Mouse (Mus musculus) gastrocnemius, adult 2 months (tissue): Measurements from ENCODE around the gene Myh7b. TPM values are rescaled to one million over a fixed set of nuclear protein-coding genes. Genes with fewer than 3 reads are reported as not detected.
A peak's percentile ranks its signal among the peaks of the same experiment; 100 is the strongest.

ENCODE experiments used
- DNase-seq: peaks from one replicate; pipeline ENCODE4 v3.0.0; 2022
- H3K27ac ChIP-seq: fragments of 200-600 bp; 2 replicates; pipeline ENCODE4 v1.8.1; 2022; ENCODE audit warnings: mild to moderate bottlenecking
- H3K4me3 ChIP-seq: fragments of 200-600 bp; 2 replicates; pipeline ENCODE4 v1.8.1; 2022; ENCODE audit warnings: mild to moderate bottlenecking, moderate library complexity
- CTCF ChIP-seq: fragments of 200-600 bp; IDR thresholded peaks from 2 replicates; pipeline ENCODE4 v1.8.1; 2022; ENCODE audit warnings: antibody characterized with exemption, mild to moderate bottlenecking, moderate library complexity
- intact Hi-C: fragments of 180-260 bp; cut with DNase I; formaldehyde crosslinking; loops from one replicate; pipeline ENCODE4 v1.15.1; 2025
- long read RNA-seq, 2 experiments: library from polyadenylated mRNA; stranded (forward); transcript quantifications; one replicate each; pipeline ENCODE4 v2.0.0; 2021
- total RNA-seq, 2 experiments: library from RNA; stranded (reverse); gene quantifications; 2 replicates each; pipeline ENCODE4 v1.2.3; 2021

Gene Myh7b
- total RNA-seq: 1 to 10 TPM; 5.1 to 9.8 TPM
- long read RNA-seq, experiment 1, partial matches to known transcripts: 7 of 18 reads
- long read RNA-seq, experiment 1, other reads (novel, unspliced or antisense): 11 of 18 reads
- long read RNA-seq, experiment 2, full-length matches to known transcripts: 2 of 11 reads
- long read RNA-seq, experiment 2, partial matches to known transcripts: 3 of 11 reads
- long read RNA-seq, experiment 2, other reads (novel, unspliced or antisense): 6 of 11 reads

DNA sequence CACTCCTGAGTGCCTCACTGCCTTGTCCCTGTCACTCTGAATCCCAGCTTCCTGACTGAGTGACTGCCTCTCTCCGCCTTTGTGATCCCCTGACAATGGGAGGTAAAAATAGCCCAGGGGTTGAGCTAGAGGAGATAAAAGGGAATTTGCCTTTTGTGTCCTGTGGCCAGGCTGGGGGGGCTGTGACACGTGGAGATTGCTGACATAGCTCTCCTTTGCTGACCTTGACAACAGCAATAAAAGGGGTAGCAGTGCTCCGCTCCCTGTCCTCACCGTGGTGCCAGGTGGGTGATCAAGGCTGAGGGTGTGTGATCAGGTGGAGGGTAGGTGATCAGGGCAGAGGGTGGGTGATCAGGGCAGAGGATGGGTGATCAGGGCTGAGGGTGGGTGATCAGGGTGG is at the start of gene Myh7b:
Gene Myh7b (plus strand): TSS at position 235 of the 400 bp plus-strand sequence.
- peak; percentile 13 for DNase-seq
- Histone ChIP-seq H3K27ac (no peak within 1 kb of the TSS), H3K4me3 (no peak within 1 kb of the TSS; the same call in 1 of the 2 replicates)
- TF ChIP-seq CTCF: no peak
- intact Hi-C loops: no loop called here

DNA sequence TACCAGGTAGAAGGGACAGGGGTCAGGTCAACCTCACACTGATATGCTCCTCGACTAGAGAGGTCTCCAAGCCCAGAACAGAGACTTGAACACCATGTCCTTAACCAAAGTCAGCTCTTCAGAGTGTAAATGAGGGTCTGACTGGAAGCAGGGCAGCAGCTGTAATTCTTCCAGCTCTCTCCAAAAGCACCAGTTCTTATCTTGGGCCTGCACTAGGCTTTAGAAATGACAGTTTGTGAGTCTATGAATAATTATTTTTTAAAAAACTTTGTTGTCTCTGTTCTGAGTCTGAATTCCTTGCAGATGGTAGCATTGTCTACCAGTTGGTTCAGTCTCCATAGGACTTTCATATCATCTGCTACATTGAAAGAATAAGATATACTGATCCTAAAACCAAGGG is 48.8 kb upstream of the Myh7b start:
- H3K27ac ChIP-seq: no peak overlapping the region
- no peak for TF ChIP-seq CTCF
- intact Hi-C loops: no loop called here
- H3K4me3 ChIP-seq: no peak overlapping the region
- no peak for DNase-seq

DNA sequence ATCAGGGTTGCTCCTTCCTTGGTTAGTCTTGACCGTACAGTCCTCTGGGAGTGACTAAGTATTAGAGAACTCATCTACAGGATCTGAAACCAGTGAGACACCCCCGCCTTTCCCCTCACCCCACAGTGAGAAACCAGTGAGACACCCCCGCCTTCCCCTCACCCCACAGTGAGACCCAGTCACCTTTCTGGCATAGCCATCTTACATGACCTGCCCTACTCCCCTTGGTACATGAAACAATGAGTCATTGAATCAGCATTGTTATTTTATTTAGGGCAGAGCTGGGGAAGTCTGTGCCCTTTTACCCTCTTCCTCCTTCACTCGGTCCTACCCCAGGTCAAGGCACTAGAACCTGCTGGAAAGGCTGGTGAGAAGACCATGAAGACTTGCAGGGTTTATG is 48.1 kb upstream of the Myh7b start:
- no peak for TF ChIP-seq CTCF
- no peak for DNase-seq
- intact Hi-C loops: no loop called here
- Histone ChIP-seq H3K27ac (no peak overlapping the region), H3K4me3 (no peak overlapping the region)

DNA sequence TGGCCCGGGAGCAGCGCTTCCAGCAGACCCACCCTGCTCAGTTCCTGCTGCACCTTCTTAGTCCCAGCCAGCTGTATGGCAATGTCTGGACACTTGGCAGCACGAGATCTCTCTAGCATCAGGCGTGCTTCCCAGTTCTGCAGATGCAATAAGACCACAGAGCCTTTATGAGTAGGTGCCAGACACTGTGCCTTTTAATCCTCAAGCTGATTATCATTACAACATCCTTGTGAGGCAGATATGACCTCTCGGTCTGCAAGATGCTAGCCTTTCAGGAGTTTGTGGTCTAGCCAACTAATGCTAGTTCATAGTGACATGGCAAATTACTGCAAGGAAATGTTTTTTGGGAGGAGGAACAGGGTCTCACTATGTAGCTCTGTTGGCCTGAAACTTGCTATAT is 43.3 kb upstream of the Myh7b start:
- Histone ChIP-seq H3K27ac (no peak overlapping the region), H3K4me3 (no peak overlapping the region)
- intact Hi-C loops: no loop called here
- DNase-seq: no peak
- no peak for TF ChIP-seq CTCF

DNA sequence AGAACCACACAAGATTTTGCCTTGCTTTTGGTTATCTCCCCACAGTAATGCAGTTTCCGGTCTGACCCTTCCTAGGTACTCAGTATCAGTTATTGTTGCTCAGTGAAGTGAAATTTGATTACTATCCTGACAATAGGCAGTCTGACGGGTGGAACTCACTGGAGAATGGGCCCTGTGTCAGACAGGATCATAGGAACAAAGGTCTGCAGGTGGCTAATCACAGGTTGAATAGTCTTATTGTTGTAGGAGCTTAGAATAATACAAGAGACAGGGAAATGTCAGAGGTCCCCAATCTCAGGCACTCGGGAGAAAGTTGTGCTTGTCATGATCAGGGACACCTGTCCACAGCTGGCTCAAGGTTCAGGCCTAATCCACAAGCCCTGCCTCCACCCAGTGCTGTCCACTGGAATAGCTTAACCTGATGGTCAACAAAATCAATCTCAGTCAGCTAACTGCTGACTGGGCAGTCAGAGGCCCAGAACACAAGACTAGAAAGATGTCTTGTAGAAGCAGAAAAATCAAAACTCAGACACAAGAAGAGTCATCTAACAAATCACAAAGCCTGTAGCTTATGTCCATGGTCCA is 41.7 kb upstream of the Myh7b start:
- DNase-seq: no peak
- Histone ChIP-seq H3K4me3 (no peak overlapping the region), H3K27ac (no peak overlapping the region)
- no peak for TF ChIP-seq CTCF
- intact Hi-C loops: no loop called here

DNA sequence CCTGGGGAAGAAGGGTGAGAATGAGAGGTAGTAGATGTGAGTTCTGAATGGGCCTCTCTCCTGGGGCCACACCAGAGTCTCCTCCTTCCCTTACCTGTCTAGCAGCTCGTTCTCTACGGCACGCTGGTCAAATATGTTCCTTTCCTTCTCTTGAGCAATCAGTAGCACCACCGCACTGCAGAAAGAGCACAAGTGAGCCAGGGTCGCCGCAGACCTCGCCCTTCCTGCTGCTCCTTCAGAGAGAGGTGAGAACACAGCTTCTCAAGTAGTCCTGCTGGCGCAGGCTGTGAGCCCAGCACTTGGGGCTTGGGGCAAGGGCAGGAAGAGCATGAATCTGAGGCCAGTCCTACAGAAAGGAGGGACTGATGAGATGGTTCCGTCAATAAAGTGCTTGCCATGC is 38.0 kb upstream of the Myh7b start:
- DNase-seq: no peak
- TF ChIP-seq CTCF: no peak
- intact Hi-C loops: no loop called here
- Histone ChIP-seq H3K4me3 (no peak overlapping the region), H3K27ac (no peak overlapping the region)

DNA sequence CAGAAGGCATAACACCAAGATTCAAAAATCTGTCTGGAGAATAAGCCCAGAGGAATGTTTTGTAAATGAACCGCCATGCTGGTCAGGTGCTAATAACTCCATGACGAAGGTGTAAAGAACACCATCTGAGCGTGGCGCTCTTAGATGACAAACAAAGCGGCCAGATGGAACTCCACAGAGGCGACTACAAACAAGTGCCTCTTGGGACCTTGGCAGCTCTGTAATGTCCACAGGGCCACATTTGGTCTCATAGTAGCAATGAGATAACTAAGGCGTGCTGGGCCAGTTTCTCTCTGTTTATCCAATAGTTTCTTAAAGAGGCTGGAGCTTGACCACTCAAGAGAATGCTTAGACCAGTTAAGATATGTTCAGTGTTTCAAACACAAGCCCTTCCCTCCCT is 37.0 kb upstream of the Myh7b start:
- intact Hi-C loops: no loop called here
- H3K27ac ChIP-seq: peak overlapping the region; percentile 56

DNA sequence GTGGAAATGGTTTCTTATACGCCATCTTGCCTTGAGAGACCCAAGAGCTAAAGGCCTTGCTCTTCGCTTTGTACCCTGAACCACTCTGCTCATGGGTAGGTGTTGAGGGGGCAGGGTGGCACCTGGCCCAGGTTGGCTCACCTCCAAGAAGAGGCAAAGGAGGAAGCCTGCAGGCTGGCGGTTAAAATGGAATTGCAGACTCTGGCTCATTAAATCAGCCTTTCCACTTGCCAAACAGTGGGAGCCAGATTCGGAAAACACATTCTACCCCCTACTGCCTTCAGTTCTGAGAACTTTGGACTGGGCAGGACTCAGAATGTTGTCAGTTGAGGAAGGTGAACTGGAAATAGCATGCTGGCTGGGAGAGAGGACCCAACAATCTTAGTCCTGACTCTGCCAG is 36.3 kb upstream of the Myh7b start:
- TF ChIP-seq CTCF: no peak; the same call in 1 of the 2 replicates
- no peak overlapping the region for H3K4me3 ChIP-seq
- intact Hi-C loops: no loop called here
- peak overlapping the region; percentile 56 for H3K27ac ChIP-seq
- DNase-seq: peak; percentile 70

More for the DNA sequence above, 37.0 kb upstream of the Myh7b start:
- H3K4me3 ChIP-seq: no peak overlapping the region
- DNase-seq: no peak
- TF ChIP-seq CTCF: no peak

DNA sequence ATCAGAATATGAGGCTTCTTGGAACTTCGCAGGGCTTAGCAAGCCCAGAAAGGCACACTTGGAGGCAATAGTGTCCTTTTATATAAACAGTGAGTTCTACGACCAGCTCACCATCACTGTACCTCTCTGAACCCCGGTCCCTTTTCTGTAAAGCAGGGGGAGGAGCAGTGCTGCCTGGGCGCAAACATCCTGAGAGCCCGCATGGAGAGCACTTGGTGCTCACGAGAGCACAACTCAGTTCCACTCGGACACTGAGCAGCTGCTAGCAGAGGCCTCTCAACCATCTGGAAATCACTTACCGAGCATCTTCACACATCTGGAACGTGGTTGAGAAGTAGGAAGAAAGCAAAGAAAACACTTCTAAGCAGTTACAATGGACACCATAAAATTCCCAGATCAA is 34.4 kb upstream of the Myh7b start:
- DNase-seq: no peak
- intact Hi-C loops: no loop called here
- Histone ChIP-seq H3K4me3 (no peak overlapping the region), H3K27ac (no peak overlapping the region)
- no peak for TF ChIP-seq CTCF

DNA sequence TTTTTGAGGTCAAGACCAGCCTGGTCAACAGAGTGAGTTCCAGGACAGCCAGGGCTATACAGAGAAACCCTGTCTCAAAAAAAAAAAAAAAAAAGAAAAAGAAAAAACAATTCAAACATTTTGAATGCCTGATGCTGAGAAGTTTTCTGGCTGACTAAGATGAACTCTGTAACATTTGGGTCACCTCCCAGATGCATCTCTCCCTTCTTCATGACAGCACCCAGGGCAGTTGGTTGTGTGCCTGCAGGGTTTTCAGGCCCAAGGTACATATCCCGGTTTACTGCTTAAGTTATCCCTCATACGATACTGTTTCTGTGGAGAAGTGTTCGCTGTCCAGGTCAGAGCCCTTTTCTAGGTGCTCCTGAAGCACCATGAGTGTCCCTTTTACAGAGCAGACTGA is 30.7 kb upstream of the Myh7b start:
- TF ChIP-seq CTCF: no peak
- Histone ChIP-seq H3K27ac (no peak overlapping the region), H3K4me3 (no peak overlapping the region)
- intact Hi-C loops: no loop called here
- DNase-seq: no peak

DNA sequence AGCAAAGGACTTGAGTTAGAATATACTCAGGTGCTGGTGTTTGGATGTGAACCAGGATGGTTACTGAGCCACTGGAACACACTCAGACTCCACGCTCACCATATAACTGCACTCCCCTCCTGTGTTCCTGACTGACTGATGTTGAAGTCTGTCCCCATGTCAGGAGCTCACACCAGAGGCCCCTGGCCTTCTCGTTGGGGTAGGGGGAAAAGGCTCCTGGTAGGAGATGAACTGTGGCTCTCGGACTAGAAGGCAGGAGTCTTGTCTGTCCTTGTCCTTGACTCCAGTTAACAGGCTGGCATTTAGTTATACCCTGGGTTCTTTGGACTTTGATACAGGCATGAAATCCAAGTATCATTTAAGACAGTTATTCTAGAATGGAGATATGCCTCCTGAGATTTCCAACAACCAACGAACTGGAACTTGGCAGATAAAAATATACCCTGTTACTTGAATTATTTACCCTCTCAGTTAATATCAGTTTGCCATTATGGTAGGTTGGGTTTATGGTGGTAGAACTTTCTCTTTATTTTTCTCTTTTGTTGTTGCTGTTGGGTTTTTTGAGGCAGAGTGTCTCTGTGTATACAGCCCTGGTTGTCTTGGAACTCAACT is 28.5 kb upstream of the Myh7b start:
- Histone ChIP-seq H3K27ac (no peak overlapping the region), H3K4me3 (no peak overlapping the region)
- intact Hi-C loops: no loop called here
- DNase-seq: no peak
- no peak for TF ChIP-seq CTCF

DNA sequence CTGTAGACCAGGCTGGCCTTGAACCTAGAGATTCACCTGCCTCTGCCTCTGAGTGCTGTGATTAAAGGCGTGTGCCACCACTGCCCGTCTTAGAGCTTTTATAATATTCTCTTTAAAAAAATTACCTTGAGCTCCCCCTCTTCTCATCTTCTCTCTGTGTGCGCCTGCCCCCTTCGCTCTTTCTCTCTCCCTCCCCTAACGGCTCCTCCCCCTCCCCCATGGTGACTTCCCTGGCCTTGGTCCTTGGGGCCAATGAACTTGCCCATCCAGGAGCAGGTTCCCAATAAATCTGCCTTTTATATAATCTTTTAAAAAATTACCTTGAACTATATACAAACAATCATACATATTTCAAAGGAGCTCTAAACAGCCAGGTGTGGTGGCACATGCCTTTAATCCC is 28.0 kb upstream of the Myh7b start:
- no peak for DNase-seq
- Histone ChIP-seq H3K4me3 (no peak overlapping the region), H3K27ac (no peak overlapping the region)
- no peak for TF ChIP-seq CTCF
- intact Hi-C loops: no loop called here

DNA sequence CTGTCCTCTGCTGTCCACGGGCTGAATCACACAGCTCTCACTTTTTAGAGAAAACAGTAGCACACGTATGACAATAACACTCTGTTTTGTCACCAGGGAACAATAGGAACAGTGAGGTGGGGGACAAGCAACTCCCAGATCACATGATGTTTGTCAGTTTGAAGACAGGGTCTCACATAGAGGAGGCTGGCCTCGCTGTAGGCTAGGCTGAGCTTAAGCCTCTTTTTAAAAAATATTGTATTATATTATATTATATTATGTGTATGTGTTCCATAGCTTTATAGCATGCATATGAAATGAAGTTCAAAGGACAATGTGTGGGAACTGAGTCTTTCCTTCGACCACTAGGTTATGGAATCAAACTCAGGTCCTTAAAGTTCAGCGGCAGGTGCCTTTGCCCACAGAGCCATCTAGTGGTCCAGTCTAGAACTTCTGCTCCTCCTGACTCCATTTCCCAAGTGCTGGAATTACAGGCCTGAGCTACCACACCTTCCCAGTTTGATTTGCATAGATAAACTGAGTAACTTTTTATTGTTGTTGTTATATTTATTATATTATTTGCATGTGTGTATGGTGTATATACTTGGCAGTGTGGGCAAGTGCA is 27.0 kb upstream of the Myh7b start:
- Histone ChIP-seq H3K4me3 (no peak overlapping the region), H3K27ac (no peak overlapping the region)
- peak; percentile 59 for DNase-seq
- intact Hi-C loops: loop anchor here (1.0 kb wide), 1 partner anchor 68 kb away; no protein-coding TSS in a partner anchor
- peak; percentile 92 for TF ChIP-seq CTCF

DNA sequence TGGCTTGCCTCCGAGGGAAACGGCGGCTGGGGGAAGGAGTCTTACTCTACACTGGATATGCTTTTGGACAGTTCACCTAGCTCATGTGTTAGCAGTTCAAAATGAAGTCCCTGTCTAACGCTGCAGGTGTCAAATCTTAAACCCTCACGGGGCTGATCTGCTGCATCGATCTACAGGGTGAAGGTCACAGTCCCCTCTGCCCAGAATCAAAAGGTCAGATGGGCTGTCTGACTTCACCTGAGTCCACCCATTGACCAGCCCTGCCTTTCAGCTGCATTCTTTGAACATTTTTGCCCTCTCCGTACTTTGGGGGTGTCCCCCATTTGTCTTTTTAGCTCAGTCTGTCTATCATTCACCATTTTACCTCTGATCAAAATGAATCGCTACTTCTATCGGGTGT is 25.9 kb upstream of the Myh7b start:
- no peak for TF ChIP-seq CTCF
- DNase-seq: no peak
- Histone ChIP-seq H3K4me3 (no peak overlapping the region), H3K27ac (no peak overlapping the region)
- intact Hi-C loops: no loop called here
